Mouse (Mus musculus) CH12.LX (cell line): ENCODE data around the gene Gm20388. TPM values are rescaled to one million over a fixed set of nuclear protein-coding genes. Genes with fewer than 3 reads are reported as not detected.

Source experiments
- DNase-seq: peaks from one replicate; pipeline ENCODE4 v3.0.0-alpha.2; 2013; ENCODE audit errors: extremely low read depth
- H3K27ac ChIP-seq: 2 replicates; pipeline ENCODE4 v1.5.1; 2012; ENCODE audit warnings: low read depth, mild to moderate bottlenecking, control low read depth, moderate library complexity; ENCODE audit not compliant: insufficient read depth
- H3K27me3 ChIP-seq: replicated peaks from 2 replicates; pipeline ENCODE3; 2012; ENCODE audit warnings: inconsistent platforms
- H3K36me3 ChIP-seq, 2 experiments: replicated peaks in 1 of 2; 2 replicates each; pipeline versions ENCODE3 to v1.6.1; 2012; ENCODE audit warnings: inconsistent platforms in 1 of 2, low read length in 1 of 2, mild to moderate bottlenecking in 1 of 2, mixed read lengths in 1 of 2, moderate library complexity in 1 of 2; ENCODE audit not compliant: control insufficient read depth in 1 of 2, insufficient read depth in 1 of 2
- H3K4me1 ChIP-seq, 2 experiments: 2 replicates each; pipeline ENCODE4 v1.6.1; 2012; ENCODE audit warnings: inconsistent platforms in 1 of 2, moderate library complexity in 1 of 2; ENCODE audit not compliant: insufficient read depth in 2 of 2, control insufficient read depth in 1 of 2
- H3K4me2 ChIP-seq: 2 replicates; pipeline ENCODE4 v1.6.1; 2012; ENCODE audit warnings: low read depth, mild to moderate bottlenecking, control low read depth; ENCODE audit not compliant: poor library complexity, insufficient read depth, severe bottlenecking
- H3K4me3 ChIP-seq, 3 experiments: fragments of 150-350 bp in 1 of 3; sonication (generic) in 1 of 3; replicated peaks in 1 of 3; 2 replicates each; pipeline versions ENCODE3 to v1.5.1; 2011 to 2012; ENCODE audit warnings: low read depth in 2 of 3, low read length in 2 of 3, mild to moderate bottlenecking in 2 of 3, moderate library complexity in 2 of 3, control low read depth in 1 of 3, improper control_type of control experiment in 1 of 3, inconsistent platforms in 1 of 3, mixed read lengths in 1 of 3; ENCODE audit not compliant: poor library complexity in 1 of 3
- H3K79me2 ChIP-seq: replicated peaks from 2 replicates; pipeline ENCODE4 v1.6.1; 2012; ENCODE audit warnings: mild to moderate bottlenecking, moderate library complexity; ENCODE audit not compliant: control insufficient read depth, poor library complexity, insufficient read depth, severe bottlenecking; ENCODE audit errors: extremely low read depth
- H3K9ac ChIP-seq: 2 replicates; pipeline ENCODE4 v1.6.1; 2012; ENCODE audit warnings: low read depth, mild to moderate bottlenecking, control low read depth, moderate library complexity; ENCODE audit not compliant: insufficient read depth
- H3K9me3 ChIP-seq: replicated peaks from 2 replicates; pipeline ENCODE3; 2012; ENCODE audit warnings: low read length, inconsistent platforms, mixed read lengths
- BHLHE40 ChIP-seq: IDR thresholded peaks from 2 replicates; pipeline ENCODE4 v1.6.1; 2011; ENCODE audit warnings: mild to moderate bottlenecking, low read depth, low read length, improper control_type of control experiment
- CHD1 ChIP-seq: IDR thresholded peaks from 2 replicates; pipeline ENCODE4 v1.6.1; 2012; ENCODE audit warnings: low read depth, low read length, improper control_type of control experiment, inconsistent platforms
- CTCF ChIP-seq, 2 experiments: IDR thresholded peaks in 1 of 2; conservative IDR thresholded peaks in 1 of 2; 2 replicates each; pipeline ENCODE4 v1.5.1; 2011 to 2012; ENCODE audit warnings: low read depth in 2 of 2, low read length in 2 of 2, improper control_type of control experiment in 1 of 2, inconsistent platforms in 1 of 2, mild to moderate bottlenecking in 1 of 2, moderate library complexity in 1 of 2
- E2F4 ChIP-seq: IDR thresholded peaks from 2 replicates; pipeline ENCODE4 v1.6.1; 2011; ENCODE audit warnings: low read depth, low read length, improper control_type of control experiment; ENCODE audit not compliant: insufficient replicate concordance
- EP300 ChIP-seq: IDR thresholded peaks from 2 replicates; pipeline ENCODE4 v1.6.1; 2011; ENCODE audit warnings: low read length, improper control_type of control experiment
- GABPA ChIP-seq: IDR thresholded peaks from 2 replicates; pipeline ENCODE4 v1.6.1; 2012; ENCODE audit warnings: low read depth, low read length, improper control_type of control experiment, inconsistent platforms; ENCODE audit not compliant: insufficient replicate concordance
- IRF4 ChIP-seq: IDR thresholded peaks from 2 replicates; pipeline ENCODE4 v1.6.1; 2014; ENCODE audit warnings: low read depth, mild to moderate bottlenecking, inconsistent platforms, low read length, improper control_type of control experiment
- JUN ChIP-seq: IDR thresholded peaks from 2 replicates; pipeline ENCODE4 v1.6.1; 2011; ENCODE audit warnings: low read depth, mild to moderate bottlenecking, low read length, improper control_type of control experiment, moderate library complexity; ENCODE audit not compliant: insufficient read depth
- JUND ChIP-seq: conservative IDR thresholded peaks from 2 replicates; pipeline ENCODE4 v1.6.1; 2011; ENCODE audit warnings: low read depth, low read length, improper control_type of control experiment
- KAT2A ChIP-seq: IDR thresholded peaks from 2 replicates; pipeline ENCODE4 v1.6.1; 2012; ENCODE audit warnings: low read length, improper control_type of control experiment, inconsistent platforms; ENCODE audit not compliant: insufficient replicate concordance
- MAX ChIP-seq: IDR thresholded peaks from 2 replicates; pipeline ENCODE4 v1.6.1; 2011; ENCODE audit warnings: low read length, improper control_type of control experiment
- MXI1 ChIP-seq: IDR thresholded peaks from 2 replicates; pipeline ENCODE4 v1.6.1; 2011; ENCODE audit warnings: mild to moderate bottlenecking, low read depth, low read length, improper control_type of control experiment
- NELFE ChIP-seq: IDR thresholded peaks from 2 replicates; pipeline ENCODE4 v1.6.1; 2011; ENCODE audit warnings: low read depth, low read length, improper control_type of control experiment
- NRF1 ChIP-seq: IDR thresholded peaks from 2 replicates; pipeline ENCODE4 v1.6.1; 2014; ENCODE audit warnings: low read depth, mild to moderate bottlenecking, inconsistent platforms, low read length, improper control_type of control experiment, moderate library complexity
- POLR2A ChIP-seq: IDR thresholded peaks from 2 replicates; pipeline ENCODE4 v1.6.1; 2011; ENCODE audit warnings: low read depth, mild to moderate bottlenecking, improper control_type of control experiment, low read length
- POLR2AphosphoS2 ChIP-seq: IDR thresholded peaks from 2 replicates; pipeline ENCODE4 v1.6.1; 2011; ENCODE audit warnings: low read depth, low read length, improper control_type of control experiment
- RAD21 ChIP-seq: IDR thresholded peaks from 2 replicates; pipeline ENCODE4 v1.6.1; 2011; ENCODE audit warnings: low read depth, mild to moderate bottlenecking, low read length, improper control_type of control experiment, moderate library complexity
- SIN3A ChIP-seq: IDR thresholded peaks from 2 replicates; pipeline ENCODE4 v1.6.1; 2012; ENCODE audit warnings: low read length, improper control_type of control experiment, inconsistent platforms
- SMC3 ChIP-seq: IDR thresholded peaks from 2 replicates; pipeline ENCODE4 v1.6.1; 2011; ENCODE audit warnings: low read depth, low read length, improper control_type of control experiment
- TBP ChIP-seq: conservative IDR thresholded peaks from 2 replicates; pipeline ENCODE4 v1.6.1; 2011; ENCODE audit warnings: low read depth, low read length, improper control_type of control experiment
- TCF12 ChIP-seq: IDR thresholded peaks from 2 replicates; pipeline ENCODE4 v1.6.1; 2014; ENCODE audit warnings: low read depth, mild to moderate bottlenecking, inconsistent platforms, low read length, improper control_type of control experiment
- UBTF ChIP-seq: IDR thresholded peaks from 2 replicates; pipeline ENCODE4 v1.6.1; 2012; ENCODE audit warnings: low read depth, mild to moderate bottlenecking, inconsistent platforms, low read length, improper control_type of control experiment, moderate library complexity
- USF1 ChIP-seq: IDR thresholded peaks from 2 replicates; pipeline ENCODE4 v1.6.1; 2014; ENCODE audit warnings: low read depth, mild to moderate bottlenecking, inconsistent platforms, low read length, improper control_type of control experiment
- ZC3H11A ChIP-seq: IDR thresholded peaks from 2 replicates; pipeline ENCODE4 v1.6.1; 2012; ENCODE audit warnings: low read depth, mild to moderate bottlenecking, inconsistent platforms, low read length, improper control_type of control experiment
- ZKSCAN1 ChIP-seq: IDR thresholded peaks from 2 replicates; pipeline ENCODE4 v1.6.1; 2012; ENCODE audit warnings: low read depth, inconsistent platforms, low read length, improper control_type of control experiment, borderline replicate concordance
- ZNF384 ChIP-seq: IDR thresholded peaks from 2 replicates; pipeline ENCODE4 v1.6.1; 2012; ENCODE audit warnings: low read depth, low read length, improper control_type of control experiment, inconsistent platforms
- dilution Hi-C: fragments of 300-500 bp; cut with MboI; formaldehyde crosslinking; loops from 2 replicates; pipeline ENCODE4 v1.14.3; 2020; ENCODE audit warnings: low sequenced_read_pairs; ENCODE audit not compliant: extremely low pct_unique_long_range_greater_than_20kb, extremely low pct_ligation_motif_present
- in situ Hi-C: fragments of 300-500 bp; cut with MboI; formaldehyde crosslinking; loops from 3 replicates; pipeline ENCODE4 v1.14.3; 2019; ENCODE audit warnings: low sequenced_read_pairs, low pct_ligation_motif_present, low pct_unique_long_range_greater_than_20kb, mixed read lengths
- polyA plus RNA-seq: library from polyadenylated mRNA; unstranded; fragments of >175 nt; gene quantifications from 2 replicates; pipeline ENCODE4 v1.2.1, GENCODE M21; 2012; ENCODE audit warnings: low read depth; ENCODE audit not compliant: insufficient read length
- total RNA-seq, 2 experiments: library from RNA; depleted of rRNA; stranded (reverse); fragments of 300-350 nt in 1 of 2; fragments of >200 nt in 1 of 2; gene quantifications; 2 replicates each; pipeline ENCODE4 v1.2.3; 2012 to 2014

Gm20388 gene
- total and polyA plus RNA-seq, 3 experiments, result 14.8 to 26.3 (median 22.2) TPM

GRCm38 (mm10) chr8:120806780-120807264 lies 896.2 kb downstream of the Gm20388 start:
- Histone ChIP-seq H3K27me3 (peaks cover 62% of the 10 kb centered on the region), H3K36me3 (no peaks in the 10 kb centered on the region), H3K79me2 (no peaks in the 10 kb centered on the region), H3K4me3 (no peak overlapping the region), H3K9me3 (no peaks in the 10 kb centered on the region), H3K9ac (no peak overlapping the region), H3K27ac (no peak overlapping the region), H3K4me2 (no peak overlapping the region), H3K4me1 (peaks cover 16 to 30% of the 10 kb centered on the region in 2 experiments)
- dilution Hi-C loops, result no loop called here
- no peak for DNase-seq
- TF ChIP-seq MXI1 (no peak), POLR2AphosphoS2 (no peak), SIN3A (no peak), CHD1 (no peak), JUN (no peak)
- in situ Hi-C loops, result no loop called here

DNA sequence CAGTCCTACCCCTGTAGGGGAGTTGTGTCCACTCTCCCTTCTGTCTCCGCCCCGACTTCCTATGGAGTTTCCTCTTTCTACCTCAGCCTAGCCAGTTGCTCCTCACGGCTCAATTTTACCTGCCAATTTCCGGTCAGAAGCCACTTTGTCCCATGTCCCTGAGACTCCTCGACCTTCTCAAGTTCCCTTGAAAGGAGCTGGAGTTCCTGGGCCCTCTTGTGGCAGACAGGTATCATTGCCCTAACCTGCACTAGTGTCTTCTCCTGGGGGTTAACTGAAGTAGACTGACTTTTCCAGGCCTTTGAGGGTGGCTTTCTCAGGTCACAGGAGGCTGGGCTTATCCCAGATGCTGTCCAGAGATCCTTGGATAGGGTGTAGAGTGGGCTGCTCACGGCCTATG lies 897.1 kb downstream of the Gm20388 start:
- no peaks in the 10 kb centered on the region for H3K79me2 ChIP-seq
- dilution Hi-C loops, result no loop called here
- TF ChIP-seq JUND, result no peak
- TF ChIP-seq EP300, result no peak
- TF ChIP-seq ZC3H11A, result peak; percentile 60
- TF ChIP-seq UBTF, result no peak
- no peak for TF ChIP-seq TBP
- TF ChIP-seq ZNF384, result no peak
- TF ChIP-seq MAX, result no peak
- no peak for TF ChIP-seq KAT2A
- no peak for TF ChIP-seq ZKSCAN1
- no peak for TF ChIP-seq JUN
- TF ChIP-seq POLR2AphosphoS2, result no peak
- TF ChIP-seq BHLHE40, result no peak
- TF ChIP-seq POLR2A, result no peak
- no peak for TF ChIP-seq GABPA
- TF ChIP-seq IRF4, result no peak
- no peak for TF ChIP-seq NELFE
- TF ChIP-seq CTCF (conservative IDR thresholded peaks at IDR 0.05 in 1 of 2, IDR thresholded peaks at IDR 0.05 in 1 of 2; ENCODE audit: low read depth in 2 of 2, low read length in 2 of 2), result peak; percentile 57 to 84; a peak in 3 of 4 replicates
- no peak for TF ChIP-seq NRF1
- TF ChIP-seq E2F4, result no peak
- TF ChIP-seq MXI1, result no peak
- TF ChIP-seq USF1, result no peak
- no peak for TF ChIP-seq TCF12
- TF ChIP-seq RAD21, result peak; percentile 74
- TF ChIP-seq SMC3, result peak; percentile 87
- H3K9me3 ChIP-seq, result no peaks in the 10 kb centered on the region
- DNase-seq, result peak; percentile 60
- H3K4me2 ChIP-seq, result no peak overlapping the region
- peaks cover 64% of the 10 kb centered on the region for H3K27me3 ChIP-seq
- H3K9ac ChIP-seq, result no peak overlapping the region
- peaks cover 16 to 30% of the 10 kb centered on the region in 2 experiments for H3K4me1 ChIP-seq
- H3K36me3 ChIP-seq, result no peaks in the 10 kb centered on the region
- H3K27ac ChIP-seq, result no peak overlapping the region
- no peak overlapping the region for H3K4me3 ChIP-seq
- in situ Hi-C loops, result no loop called here
